Mouse (Mus musculus) lung, postnatal 0 days (tissue): Measurements from ENCODE around the gene A830005F24Rik.

Source experiments
- CTCF ChIP-seq: IDR thresholded peaks from 2 replicates; pipeline ENCODE4 v1.5.1; 2016; ENCODE audit warnings: antibody characterized with exemption, mild to moderate bottlenecking
- EP300 ChIP-seq: IDR thresholded peaks from 2 replicates; pipeline ENCODE4 v1.6.1; 2016; ENCODE audit warnings: antibody characterized with exemption, mild to moderate bottlenecking, control low read depth

GRCm38 (mm10) chr13:48555976-48556375 lies 42.6 kb downstream of the A830005F24Rik start:
- TF ChIP-seq CTCF (no peak), EP300 (no peak)
